Mouse (Mus musculus) liver, embryonic 13.5 days (tissue): ENCODE data around the gene Syk. TPM values are rescaled to one million over a fixed set of nuclear protein-coding genes. Genes with fewer than 3 reads are reported as not detected.

Experiments used
- ATAC-seq: fragments of 200-750 bp; cut with Nextera tagmentation; 2 replicates; pipeline ENCODE4 v1.8.0; 2017; ENCODE audit warnings: low read depth, mild to moderate bottlenecking, moderate number of reproducible peaks, moderate library complexity
- DNase-seq: peaks from one replicate; pipeline ENCODE4 v3.0.0; 2022
- H3K27ac ChIP-seq: fragments of 300-500 bp; sonication (generic); 2 replicates; pipeline ENCODE4 v1.5.1; 2015; ENCODE audit warnings: moderate library complexity, mild to moderate bottlenecking, inconsistent platforms
- H3K27me3 ChIP-seq: fragments of 300-500 bp; sonication (generic); 2 replicates; pipeline ENCODE4 v1.6.1; 2015; ENCODE audit warnings: mild to moderate bottlenecking, inconsistent platforms
- H3K36me3 ChIP-seq: fragments of 300-500 bp; sonication (generic); 2 replicates; pipeline ENCODE4 v1.6.1; 2015; ENCODE audit warnings: mild to moderate bottlenecking, inconsistent platforms
- H3K4me1 ChIP-seq: fragments of 300-500 bp; sonication (generic); replicated peaks from 2 replicates; pipeline ENCODE4 v1.6.1; 2015; ENCODE audit warnings: inconsistent platforms
- H3K4me2 ChIP-seq: fragments of 300-500 bp; sonication (generic); 2 replicates; pipeline ENCODE4 v1.6.1; 2015; ENCODE audit warnings: inconsistent platforms, mild to moderate bottlenecking, moderate library complexity
- H3K4me3 ChIP-seq: fragments of 300-500 bp; sonication (generic); replicated peaks from 2 replicates; pipeline ENCODE4 v1.5.1; 2015; ENCODE audit warnings: mild to moderate bottlenecking, inconsistent platforms
- H3K9ac ChIP-seq: fragments of 300-500 bp; sonication (generic); 2 replicates; pipeline ENCODE4 v1.6.1; 2015; ENCODE audit warnings: mild to moderate bottlenecking, inconsistent platforms
- H3K9me3 ChIP-seq: fragments of 300-500 bp; sonication (generic); replicated peaks from 2 replicates; pipeline ENCODE4 v1.6.1; 2016; ENCODE audit warnings: inconsistent platforms
- WGBS: fragments of 180-500 bp; shearing (Covaris S2); methylation state at CpG from one replicate; pipeline ENCODE4 v1.1.7; 2015; ENCODE audit not compliant: insufficient replicate concordance; 5-methylcytosine and 5-hydroxymethylcytosine counted together
- polyA plus RNA-seq: library from polyadenylated mRNA; unstranded; fragments of >200 nt; fragmentation: Nextera tagmentation; extraction: Ambion mirVana; gene quantifications from 2 replicates; pipeline ENCODE4 v1.2.1, GENCODE M21; 2015

The Syk gene
- polyA plus RNA-seq, 1 experiment from 2014 or later, result 4.4 TPM

GRCm38 (mm10) chr13:52551275-52551674, 31.7 kb upstream of the Syk start:
- ATAC-seq, result no peak
- WGBS, result 31% methylated on average over 9 of the region's 9 CpGs
- 0 out of 2 replicates have a peak overlapping the region, but pooled peaks have one; percentile 5 for H3K4me2 ChIP-seq
- no peak for DNase-seq
- H3K9ac ChIP-seq, result no peak overlapping the region
- no peaks in the 10 kb centered on the region; the same call in 1 of the 2 replicates for H3K4me1 ChIP-seq
- H3K27ac ChIP-seq, result peak overlapping the region; percentile 64
- H3K36me3 ChIP-seq, result no peaks in the 10 kb centered on the region
- no peaks in the 10 kb centered on the region for H3K9me3 ChIP-seq
- no peaks in the 10 kb centered on the region for H3K27me3 ChIP-seq
- H3K4me3 ChIP-seq, result no peak overlapping the region

GRCm38 (mm10) chr13:52552822-52553477, 30.0 kb upstream of the Syk start:
- no peak overlapping the region for H3K9ac ChIP-seq
- no peaks in the 10 kb centered on the region for H3K9me3 ChIP-seq
- H3K27me3 ChIP-seq, result no peaks in the 10 kb centered on the region
- DNase-seq, result no peak
- no peaks in the 10 kb centered on the region for H3K36me3 ChIP-seq
- H3K4me3 ChIP-seq, result no peak overlapping the region
- no peak for ATAC-seq
- no peaks in the 10 kb centered on the region; the same call in 1 of the 2 replicates for H3K4me1 ChIP-seq
- WGBS, result 36% methylated on average over 9 of the region's 9 CpGs
- no peak overlapping the region; the same call in 1 of the 2 replicates for H3K27ac ChIP-seq
- no peak overlapping the region for H3K4me2 ChIP-seq

- no peak for ATAC-seq
- Histone ChIP-seq H3K4me3 (no peak overlapping the region), H3K9me3 (no peaks in the 10 kb centered on the region)
Observed at GRCm38 (mm10) chr13:52554722-52555121, 28.3 kb upstream of the Syk start.

GRCm38 (mm10) chr13:52557421-52557820, 25.6 kb upstream of the Syk start:
- H3K4me3 ChIP-seq, result no peak overlapping the region
- no peaks in the 10 kb centered on the region for H3K9me3 ChIP-seq
- no peaks in the 10 kb centered on the region for H3K36me3 ChIP-seq
- ATAC-seq (no peak), DNase-seq (no peak)
- H3K4me2 ChIP-seq, result no peak overlapping the region
- no peaks in the 10 kb centered on the region; the same call in 1 of the 2 replicates for H3K4me1 ChIP-seq
- H3K9ac ChIP-seq, result no peak overlapping the region
- H3K27ac ChIP-seq, result no peak overlapping the region
- WGBS, result 39% methylated on average over 7 of the region's 7 CpGs
- H3K27me3 ChIP-seq, result no peaks in the 10 kb centered on the region

More at GRCm38 (mm10) chr13:52554722-52555121, 28.3 kb upstream of the Syk start:
- Histone ChIP-seq H3K27ac (no peak overlapping the region), H3K9ac (no peak overlapping the region), H3K4me2 (no peak overlapping the region), H3K4me1 (no peaks in the 10 kb centered on the region; the same call in 1 of the 2 replicates), H3K36me3 (no peaks in the 10 kb centered on the region), H3K27me3 (no peaks in the 10 kb centered on the region)
- 62% methylated on average over 9 of the region's 9 CpGs for WGBS
- no peak for DNase-seq

GRCm38 (mm10) chr13:52561367-52562165, 21.4 kb upstream of the Syk start:
- Histone ChIP-seq H3K4me3 (no peak overlapping the region), H3K9ac (no peak overlapping the region), H3K27me3 (no peaks in the 10 kb centered on the region), H3K4me1 (no peaks in the 10 kb centered on the region), H3K4me2 (no peak overlapping the region), H3K27ac (no peak overlapping the region), H3K9me3 (no peaks in the 10 kb centered on the region), H3K36me3 (no peaks in the 10 kb centered on the region)
- WGBS, result 90% methylated on average over 8 of the region's 8 CpGs
- DNase-seq, result no peak
- ATAC-seq, result no peak

GRCm38 (mm10) chr13:52562166-52562571, 20.8 kb upstream of the Syk start:
- Histone ChIP-seq H3K9me3 (no peaks in the 10 kb centered on the region), H3K27ac (no peak overlapping the region), H3K36me3 (no peaks in the 10 kb centered on the region), H3K4me3 (no peak overlapping the region), H3K4me1 (no peaks in the 10 kb centered on the region), H3K27me3 (no peaks in the 10 kb centered on the region), H3K4me2 (no peak overlapping the region), H3K9ac (no peak overlapping the region)
- DNase-seq, result no peak
- no peak for ATAC-seq
- WGBS, result 49% methylated on average over 4 of the region's 4 CpGs

- DNase-seq (no peak), ATAC-seq (no peak)
- Histone ChIP-seq H3K9me3 (no peaks in the 10 kb centered on the region), H3K4me1 (no peaks in the 10 kb centered on the region), H3K4me3 (no peak overlapping the region), H3K27me3 (no peaks in the 10 kb centered on the region), H3K27ac (no peak overlapping the region), H3K9ac (no peak overlapping the region), H3K36me3 (no peaks in the 10 kb centered on the region), H3K4me2 (no peak overlapping the region)
- 81% methylated on average over 18 of the region's 18 CpGs for WGBS
Observed at GRCm38 (mm10) chr13:52565103-52565739, 17.8 kb upstream of the Syk start.

- Histone ChIP-seq H3K27ac (no peak overlapping the region), H3K4me1 (no peaks in the 10 kb centered on the region), H3K9ac (no peak overlapping the region), H3K4me2 (no peak overlapping the region), H3K9me3 (no peaks in the 10 kb centered on the region), H3K4me3 (no peak overlapping the region), H3K36me3 (no peaks in the 10 kb centered on the region), H3K27me3 (no peaks in the 10 kb centered on the region)
- DNase-seq (no peak), ATAC-seq (no peak)
- WGBS, result 62% methylated on average over 9 of the region's 9 CpGs
Observed at GRCm38 (mm10) chr13:52566188-52566760, 16.7 kb upstream of the Syk start.

- no peak for DNase-seq
- WGBS, result 43% methylated on average over 7 of the region's 7 CpGs
- Histone ChIP-seq H3K27me3 (no peaks in the 10 kb centered on the region), H3K9ac (no peak overlapping the region), H3K4me2 (no peak overlapping the region), H3K4me3 (no peak overlapping the region), H3K36me3 (no peaks in the 10 kb centered on the region), H3K4me1 (no peaks in the 10 kb centered on the region), H3K27ac (no peak overlapping the region), H3K9me3 (no peaks in the 10 kb centered on the region)
- no peak for ATAC-seq
Observed at GRCm38 (mm10) chr13:52566777-52567176, 16.2 kb upstream of the Syk start.

GRCm38 (mm10) chr13:52569194-52569769, 13.7 kb upstream of the Syk start:
- H3K9ac ChIP-seq, result no peak overlapping the region

GRCm38 (mm10) chr13:52570276-52570675, 12.7 kb upstream of the Syk start:
- H3K27me3 ChIP-seq, result no peaks in the 10 kb centered on the region
- peaks cover 6% of the 10 kb centered on the region; the same call in 1 of the 2 replicates for H3K4me1 ChIP-seq
- no peaks in the 10 kb centered on the region for H3K36me3 ChIP-seq
- DNase-seq (no peak), ATAC-seq (no peak)
- H3K27ac ChIP-seq, result no peak overlapping the region
- H3K9me3 ChIP-seq, result no peaks in the 10 kb centered on the region
- no peak overlapping the region for H3K4me2 ChIP-seq
- H3K4me3 ChIP-seq, result no peak overlapping the region
- H3K9ac ChIP-seq, result no peak overlapping the region
- 81% methylated on average over 9 of the region's 9 CpGs for WGBS

More at GRCm38 (mm10) chr13:52569194-52569769, 13.7 kb upstream of the Syk start:
- Histone ChIP-seq H3K4me3 (no peak overlapping the region), H3K9me3 (no peaks in the 10 kb centered on the region), H3K4me2 (no peak overlapping the region), H3K27me3 (no peaks in the 10 kb centered on the region), H3K36me3 (no peaks in the 10 kb centered on the region), H3K4me1 (peaks cover 6% of the 10 kb centered on the region; the same call in 1 of the 2 replicates), H3K27ac (no peak overlapping the region)
- no peak for ATAC-seq
- WGBS, result 64% methylated on average over 8 of the region's 8 CpGs
- DNase-seq, result no peak
